8 mouse cellular contexts compared by ENCODE assay signal in the genomic region with DNA sequence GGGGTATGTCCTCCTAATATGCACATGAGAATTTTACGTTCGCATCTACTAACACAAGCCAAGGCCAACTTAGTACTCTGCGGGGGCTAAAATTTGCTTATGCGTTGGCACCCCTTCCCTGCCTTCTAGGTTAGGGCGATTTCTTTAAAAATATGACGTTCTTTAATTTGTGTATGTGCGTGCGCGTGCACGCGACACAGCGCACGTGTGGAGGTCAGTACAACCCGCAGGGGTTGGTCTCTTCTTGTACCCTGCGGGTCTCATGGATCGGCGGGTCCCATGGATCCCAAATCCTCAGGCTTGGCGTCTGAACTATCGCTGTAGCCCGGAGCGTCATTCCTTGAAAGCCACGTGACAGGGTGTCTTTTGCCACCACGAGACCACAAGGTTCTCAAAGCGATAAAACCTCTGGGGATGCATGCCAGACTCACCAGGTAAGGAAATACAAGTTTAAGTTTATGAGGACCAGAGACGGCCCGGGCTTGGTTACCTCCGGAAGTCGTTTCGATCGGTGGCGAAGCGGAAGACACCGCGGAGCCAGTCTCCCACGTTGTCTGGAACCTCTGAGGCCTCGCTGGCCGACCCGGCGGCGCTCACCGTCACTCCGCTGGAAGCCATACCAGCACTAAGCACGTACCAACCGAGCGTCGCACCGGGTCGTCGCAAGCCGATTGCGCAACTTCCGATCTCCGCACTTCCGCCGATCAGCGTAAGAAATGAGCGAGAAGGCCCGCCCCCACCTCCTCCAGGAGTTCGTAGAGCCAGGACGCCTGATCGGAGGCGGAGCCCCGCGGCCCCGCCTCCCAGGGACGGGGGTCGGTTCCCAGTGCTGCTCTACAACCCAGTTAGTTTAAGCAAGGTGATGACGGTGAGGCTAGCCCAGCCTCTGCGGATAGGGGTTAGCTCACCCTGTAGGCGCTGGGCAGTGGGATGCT. TPM values are rescaled to one million over a fixed set of nuclear protein-coding genes. Genes with fewer than 3 reads are reported as not detected.
DNase-seq lines count a peak whose midpoint lies in the region; ATAC-seq and TF ChIP-seq lines count a peak whose summit lies in the region.

No protein-coding gene starts in this region.

- DNase-seq in brain, embryonic 14.5 days (ENCODE audit: low read depth) = peak; percentile 99
- peak; percentile 93 for DNase-seq in liver, adult 2 months (ENCODE audit: extremely low read depth, low read depth, low spot score)
- peak; percentile 96 for DNase-seq in splenic B cell, adult 2 months (ENCODE audit: low read depth, low spot score)

- H3K36me3 ChIP-seq in C2C12 (ENCODE audit: control insufficient read depth, insufficient read depth) (peaks cover 32% of the 10 kb centered on the region), myocyte (ENCODE audit: control insufficient read depth, insufficient read depth) (no peaks in the 10 kb centered on the region)
- peaks cover 41% of the 10 kb centered on the region for H3K36me3 ChIP-seq in erythroblast, embryonic 14.5 days (ENCODE audit: control insufficient read depth)
- H3K36me3 ChIP-seq in heart, embryonic 11.5 days (ENCODE audit: control insufficient read depth, insufficient read depth, low read length) = no peaks in the 10 kb centered on the region; the same call in 1 of the 2 replicates
- H3K36me3 ChIP-seq in kidney, embryonic 16.5 days (ENCODE audit: insufficient read depth, low read length) = peaks cover 26% of the 10 kb centered on the region
- peaks cover 8% of the 10 kb centered on the region; the same call in 1 of the 2 replicates for H3K36me3 ChIP-seq in liver, adult 2 months (ENCODE audit: control insufficient read depth, insufficient read depth, low read length)
- no peaks in the 10 kb centered on the region for H3K36me3 ChIP-seq in splenic B cell, adult 2 months (ENCODE audit: control insufficient read depth, insufficient read depth, low read length, poor library complexity, severe bottlenecking)

- H3K4me1 ChIP-seq in erythroblast, embryonic 14.5 days (ENCODE audit: control insufficient read depth) = peaks cover 51% of the 10 kb centered on the region
- H3K4me1 ChIP-seq in heart, embryonic 11.5 days (ENCODE audit: control insufficient read depth, insufficient read depth, low read length) = peaks cover 8% of the 10 kb centered on the region; the same call in 1 of the 2 replicates
- H3K4me1 ChIP-seq in kidney, embryonic 16.5 days (ENCODE audit: insufficient read depth, low read length) = peaks cover 15% of the 10 kb centered on the region
- peaks cover 7% of the 10 kb centered on the region for H3K4me1 ChIP-seq in liver, adult 2 months (ENCODE audit: control insufficient read depth, insufficient read depth, low read length)

- H3ac ChIP-seq in C2C12 (ENCODE audit: control insufficient read depth, insufficient read length, low read depth) = peak overlapping the region; percentile 82
- H3ac ChIP-seq in myocyte (ENCODE audit: control insufficient read depth, insufficient read length) = peak overlapping the region; percentile 41

- no peaks in the 10 kb centered on the region for H3K9me3 ChIP-seq in erythroblast, embryonic 14.5 days (ENCODE audit: control insufficient read depth, low read length)
- no peaks in the 10 kb centered on the region for H3K9me3 ChIP-seq in heart, embryonic 11.5 days (replicated peaks; ENCODE audit: control insufficient read depth, low read length)
- H3K9me3 ChIP-seq in kidney, embryonic 16.5 days (ENCODE audit: low read length) = no peaks in the 10 kb centered on the region

- ATAC-seq in heart, embryonic 11.5 days (replicated peaks; ENCODE audit: insufficient number of reproducible peaks, low FRiP score, low TSS enrichment) = peak; percentile 83
- ATAC-seq in kidney, embryonic 16.5 days (ENCODE audit: low FRiP score, low TSS enrichment) = peak; percentile 92

- under 1% methylated on average over 70 of the region's 70 CpGs for WGBS in heart, embryonic 11.5 days (ENCODE audit: insufficient replicate concordance)
- WGBS in kidney, embryonic 16.5 days = under 1% methylated on average over 69 of the region's 70 CpGs
- WGBS in liver, adult 2 months = under 1% methylated on average over 70 of the region's 70 CpGs

- H3K4me3 ChIP-seq in C2C12 (ENCODE audit: insufficient read depth, poor library complexity, severe bottlenecking) (peak overlapping the region; percentile 94), myocyte (peak overlapping the region; percentile 97)
- H3K4me3 ChIP-seq in erythroblast, embryonic 14.5 days (replicated peaks) = peak overlapping the region; percentile 83
- peak overlapping the region; percentile 87 for H3K4me3 ChIP-seq in heart, embryonic 11.5 days (ENCODE audit: low read depth, low read length)
- peak overlapping the region; percentile 75 for H3K4me3 ChIP-seq in kidney, embryonic 16.5 days (ENCODE audit: low read length)
- H3K4me3 ChIP-seq in liver, adult 2 months (ENCODE audit: insufficient read depth, low read depth, low read length) = peak overlapping the region; percentile 82

- peaks cover 20% of the 10 kb centered on the region for H3K79me3 ChIP-seq in C2C12 (ENCODE audit: low read depth)

- H3K27me3 ChIP-seq in C2C12 (ENCODE audit: control insufficient read depth, insufficient read depth, insufficient read length) (no peaks in the 10 kb centered on the region), myocyte (ENCODE audit: control insufficient read depth, insufficient read depth, insufficient read length) (no peaks in the 10 kb centered on the region)
- H3K27me3 ChIP-seq in erythroblast, embryonic 14.5 days (ENCODE audit: control insufficient read depth) = peaks cover 14% of the 10 kb centered on the region
- H3K27me3 ChIP-seq in heart, embryonic 11.5 days (ENCODE audit: control insufficient read depth, insufficient read depth, low read length) = peaks cover 7% of the 10 kb centered on the region; the same call in 1 of the 2 replicates
- H3K27me3 ChIP-seq in kidney, embryonic 16.5 days (ENCODE audit: insufficient read depth, low read length) = no peaks in the 10 kb centered on the region
- no peaks in the 10 kb centered on the region for H3K27me3 ChIP-seq in liver, adult 2 months (ENCODE audit: control insufficient read depth, insufficient read depth, low read length)
- H3K27me3 ChIP-seq in splenic B cell, adult 2 months (ENCODE audit: control insufficient read depth, insufficient read depth, low read length, poor library complexity, severe bottlenecking) = no peaks in the 10 kb centered on the region

- no peak for TF ChIP-seq CTCF in C2C12 (IDR thresholded peaks at IDR 0.05; ENCODE audit: control insufficient read depth, insufficient read depth, insufficient read length)
- TF ChIP-seq CTCF in brain, embryonic 14.5 days (IDR thresholded peaks at IDR 0.05; ENCODE audit: borderline replicate concordance, extremely low read depth, insufficient read depth, insufficient read length) = no peak
- TF ChIP-seq CTCF in liver, adult 2 months (IDR thresholded peaks at IDR 0.05; ENCODE audit: low read depth, low read length) = no peak

- H3K27ac ChIP-seq in heart, embryonic 11.5 days (ENCODE audit: low read depth, low read length) = peak overlapping the region; percentile 83
- peak overlapping the region; percentile 72 for H3K27ac ChIP-seq in kidney, embryonic 16.5 days (ENCODE audit: low read length)
- H3K27ac ChIP-seq in liver, adult 2 months (replicated peaks; ENCODE audit: insufficient read depth, low read depth, low read length) = peak overlapping the region; percentile 81

- peak overlapping the region; percentile 85 for H3K9ac ChIP-seq in heart, embryonic 11.5 days (ENCODE audit: low read depth, low read length)
- peak overlapping the region; percentile 83 for H3K9ac ChIP-seq in kidney, embryonic 16.5 days (replicated peaks; ENCODE audit: low read length)
- H3K9ac ChIP-seq in liver, adult 2 months (ENCODE audit: low read depth, low read length) = peak overlapping the region; percentile 86

- H3K79me2 ChIP-seq in C2C12 (ENCODE audit: control insufficient read depth, insufficient read depth) = peaks cover 29% of the 10 kb centered on the region
- H3K79me2 ChIP-seq in liver, adult 2 months (ENCODE audit: control insufficient read depth, insufficient read depth, low read length) = no peaks in the 10 kb centered on the region; the same call in 1 of the 2 replicates
- peaks cover 15% of the 10 kb centered on the region for H3K79me2 ChIP-seq in myocyte (ENCODE audit: control insufficient read depth, insufficient read depth)

- peak overlapping the region; percentile 100 for H3K4me2 ChIP-seq in heart, embryonic 11.5 days
- H3K4me2 ChIP-seq in kidney, embryonic 16.5 days (replicated peaks; ENCODE audit: low read depth, low read length) = peak overlapping the region; percentile 83
- peak overlapping the region; percentile 95 for H3K4me2 ChIP-seq in myocyte (ENCODE audit: low read depth)

- TF ChIP-seq POLR2A in brain, embryonic 14.5 days (IDR thresholded peaks at IDR 0.05; ENCODE audit: borderline replicate concordance, extremely low read depth, insufficient read depth, insufficient read length, poor library complexity, severe bottlenecking) = peak; percentile 53; the same call in 1 of the 2 replicates
- peak; percentile 80 for TF ChIP-seq POLR2A in liver, adult 2 months (IDR thresholded peaks at IDR 0.05; ENCODE audit: extremely low read depth, insufficient read depth, low read length)
- peak; percentile 90 for TF ChIP-seq POLR2A in myocyte (IDR thresholded peaks at IDR 0.05; ENCODE audit: insufficient read length, low read depth)

RNA-seq across cellular contexts. Expression of a gene that starts 0.5 kb away (rescaled TPM):
- polyA plus RNA-seq in C2C12 (2012; fragmentation: generic; extraction: Trizol) (223 TPM), myocyte (2012; fragmentation: generic; extraction: Trizol) (232 TPM)
- 97.2 and 102 TPM in 2 replicates for polyA plus RNA-seq in brain, embryonic 14.5 days (2012; rRNA removed)
- 8.2 and 11.4 TPM in 2 replicates for polyA plus RNA-seq in erythroblast, embryonic 14.5 days (2012)
- 322 and 360 TPM in 2 replicates for polyA plus RNA-seq in heart, embryonic 11.5 days (2014; fragmentation: Nextera tagmentation; extraction: Ambion mirVana)
- polyA plus RNA-seq in kidney, embryonic 16.5 days (2015; fragmentation: Nextera tagmentation; extraction: Ambion mirVana) = 318 and 344 TPM in 2 replicates
- 30.6 and 37.5 TPM in 2 replicates for total RNA-seq in liver, adult 2 months (2014; rRNA removed)
- 97.6 and 101 TPM in 2 replicates for polyA plus RNA-seq in liver, adult 2 months (2012; rRNA removed)

RNA-seq across cellular contexts. Expression of a gene that starts 1.2 kb away (rescaled TPM):
- polyA plus RNA-seq in C2C12 (2012; fragmentation: generic; extraction: Trizol) (2.2 TPM), myocyte (2012; fragmentation: generic; extraction: Trizol) (3.4 TPM)
- polyA plus RNA-seq in brain, embryonic 14.5 days (2012; rRNA removed) = 54.2 and 55.4 TPM in 2 replicates
- polyA plus RNA-seq in erythroblast, embryonic 14.5 days (2012) = 0.05 and 0.08 TPM in 2 replicates
- 2.2 and 2.7 TPM in 2 replicates for polyA plus RNA-seq in heart, embryonic 11.5 days (2014; fragmentation: Nextera tagmentation; extraction: Ambion mirVana)
- 6.6 and 7.3 TPM in 2 replicates for polyA plus RNA-seq in kidney, embryonic 16.5 days (2015; fragmentation: Nextera tagmentation; extraction: Ambion mirVana)
- 1.7 and 1.9 TPM in 2 replicates for total RNA-seq in liver, adult 2 months (2014; rRNA removed)
- 6.5 and 7.1 TPM in 2 replicates for polyA plus RNA-seq in liver, adult 2 months (2012; rRNA removed)

RNA-seq across cellular contexts. Expression of a gene that starts 6.6 kb away (rescaled TPM):
- polyA plus RNA-seq in C2C12 (2012; fragmentation: generic; extraction: Trizol) (1.3 TPM), myocyte (2012; fragmentation: generic; extraction: Trizol) (1.3 TPM)
- 4.9 and 5.1 TPM in 2 replicates for polyA plus RNA-seq in brain, embryonic 14.5 days (2012; rRNA removed)
- 0.05 TPM in 1 of 2 replicates, not detected in the other for polyA plus RNA-seq in erythroblast, embryonic 14.5 days (2012)
- 0.94 and 1.3 TPM in 2 replicates for polyA plus RNA-seq in heart, embryonic 11.5 days (2014; fragmentation: Nextera tagmentation; extraction: Ambion mirVana)
- 0.24 and 0.90 TPM in 2 replicates for polyA plus RNA-seq in kidney, embryonic 16.5 days (2015; fragmentation: Nextera tagmentation; extraction: Ambion mirVana)
- 0.09 and 0.27 TPM in 2 replicates for total RNA-seq in liver, adult 2 months (2014; rRNA removed)
- polyA plus RNA-seq in liver, adult 2 months (2012; rRNA removed) = 0.36 and 0.46 TPM in 2 replicates

RNA-seq across cellular contexts. Expression of a gene that starts 6.9 kb away (rescaled TPM):
- polyA plus RNA-seq in C2C12 (2012; fragmentation: generic; extraction: Trizol) (0.12 TPM), myocyte (2012; fragmentation: generic; extraction: Trizol) (0.32 TPM)
- 0.52 and 1.0 TPM in 2 replicates for polyA plus RNA-seq in brain, embryonic 14.5 days (2012; rRNA removed)
- polyA plus RNA-seq in erythroblast, embryonic 14.5 days (2012) = 0.13 TPM in 1 of 2 replicates, not detected in the other
- polyA plus RNA-seq in heart, embryonic 11.5 days (2014; fragmentation: Nextera tagmentation; extraction: Ambion mirVana) = 0.39 TPM in 1 of 2 replicates, not detected in the other
- 0.84 and 1.3 TPM in 2 replicates for polyA plus RNA-seq in kidney, embryonic 16.5 days (2015; fragmentation: Nextera tagmentation; extraction: Ambion mirVana)
- total RNA-seq in liver, adult 2 months (2014; rRNA removed) = 1.9 and 2.0 TPM in 2 replicates
- polyA plus RNA-seq in liver, adult 2 months (2012; rRNA removed) = 7.9 and 9.9 TPM in 2 replicates

RNA-seq across cellular contexts. Expression of a gene that starts 39.0 kb away (rescaled TPM):
- polyA plus RNA-seq in C2C12 (2012; fragmentation: generic; extraction: Trizol) (not detected), myocyte (2012; fragmentation: generic; extraction: Trizol) (not detected)
- not detected in 2 replicates for polyA plus RNA-seq in brain, embryonic 14.5 days (2012; rRNA removed)
- not detected in 2 replicates for polyA plus RNA-seq in erythroblast, embryonic 14.5 days (2012)
- polyA plus RNA-seq in heart, embryonic 11.5 days (2014; fragmentation: Nextera tagmentation; extraction: Ambion mirVana) = 0.15 TPM in 1 of 2 replicates, not detected in the other
- 0.92 TPM in 1 of 2 replicates, not detected in the other for polyA plus RNA-seq in kidney, embryonic 16.5 days (2015; fragmentation: Nextera tagmentation; extraction: Ambion mirVana)
- 0.20 TPM in 1 of 2 replicates, not detected in the other for total RNA-seq in liver, adult 2 months (2014; rRNA removed)
- polyA plus RNA-seq in liver, adult 2 months (2012; rRNA removed) = 0.26 and 0.37 TPM in 2 replicates

Comparison
In these comparisons a context has a peak if more than half of its experiments do, and no peak if none do; other contexts are left out.
1. Peak in every context shown above with its lines: DNase-seq, ATAC-seq, H3K4me3 ChIP-seq and H3K27ac ChIP-seq.